Mouse (Mus musculus) right cerebral cortex, postnatal 14 days (tissue): ENCODE data around the gene Dennd6b.

Source experiments
- DNase-seq: peaks from one replicate; pipeline ENCODE4 v3.0.0; 2022

Gene Dennd6b

GRCm38 (mm10) chr15:89157954-89158353 is 38.3 kb downstream of the Dennd6b start:
- DNase-seq = peak; percentile 78

GRCm38 (mm10) chr15:89152312-89152711 is 44.0 kb downstream of the Dennd6b start:
- no peak for DNase-seq

GRCm38 (mm10) chr15:89150041-89150390 is 46.3 kb downstream of the Dennd6b start:
- no peak for DNase-seq

- peak; percentile 65 for DNase-seq
Observed at GRCm38 (mm10) chr15:89149271-89150040, 46.8 kb downstream of the Dennd6b start, which contains the start of gene Mapk11. Gene Mapk11 (minus strand): TSS chr15:89149628.

- DNase-seq = no peak
Observed at GRCm38 (mm10) chr15:89148496-89149270, 47.6 kb downstream of the Dennd6b start.

GRCm38 (mm10) chr15:89147895-89148294 is 48.4 kb downstream of the Dennd6b start:
- no peak for DNase-seq

GRCm38 (mm10) chr15:89147456-89147855 is 48.8 kb downstream of the Dennd6b start:
- DNase-seq = no peak

- peak; percentile 55 for DNase-seq
Observed at GRCm38 (mm10) chr15:89147024-89147423, 49.3 kb downstream of the Dennd6b start.

- peak; percentile 73 for DNase-seq
Observed at GRCm38 (mm10) chr15:89146537-89146936, 49.8 kb downstream of the Dennd6b start.

- DNase-seq = no peak
Observed at GRCm38 (mm10) chr15:89145813-89146350, 50.4 kb downstream of the Dennd6b start.

- DNase-seq = no peak
Observed at GRCm38 (mm10) chr15:89144965-89145364, 51.3 kb downstream of the Dennd6b start.

GRCm38 (mm10) chr15:89143134-89143533 is 53.2 kb downstream of the Dennd6b start:
- no peak for DNase-seq

- DNase-seq = no peak
Observed at GRCm38 (mm10) chr15:89141905-89142304, 54.4 kb downstream of the Dennd6b start.

GRCm38 (mm10) chr15:89141443-89141842 is 54.9 kb downstream of the Dennd6b start:
- no peak for DNase-seq

GRCm38 (mm10) chr15:89140659-89141252 is 55.5 kb downstream of the Dennd6b start, which contains the start of gene Mapk12:
Gene Mapk12 (minus strand): TSS chr15:89140703.
- no peak for DNase-seq

GRCm38 (mm10) chr15:89140048-89140658 is 56.1 kb downstream of the Dennd6b start:
- DNase-seq = peak; percentile 66

- no peak for DNase-seq
Observed at GRCm38 (mm10) chr15:89138531-89138930, 57.8 kb downstream of the Dennd6b start.

GRCm38 (mm10) chr15:89138046-89138405 is 58.3 kb downstream of the Dennd6b start:
- DNase-seq = no peak

GRCm38 (mm10) chr15:89137378-89138045 is 58.8 kb downstream of the Dennd6b start:
- DNase-seq = no peak

GRCm38 (mm10) chr15:89136461-89137155 is 59.7 kb downstream of the Dennd6b start:
- DNase-seq = no peak
